Mouse (Mus musculus) embryonic facial prominence, embryonic 10.5 days (tissue): ENCODE data around the gene Cep170. TPM values are rescaled to one million over a fixed set of nuclear protein-coding genes. Genes with fewer than 3 reads are reported as not detected.

Experiments used
- DNase-seq: peaks from one replicate; pipeline ENCODE4 v3.0.0-alpha.2; 2017; ENCODE audit warnings: low spot score
- H3K27ac ChIP-seq: fragments of 300-500 bp; sonication (generic); replicated peaks from 2 replicates; pipeline ENCODE4 v1.5.1; 2016; ENCODE audit warnings: mild to moderate bottlenecking
- H3K27me3 ChIP-seq: fragments of 300-500 bp; sonication (generic); replicated peaks from 2 replicates; pipeline ENCODE4 v1.6.1; 2016; ENCODE audit warnings: low read depth, mild to moderate bottlenecking; ENCODE audit not compliant: poor library complexity, severe bottlenecking
- H3K36me3 ChIP-seq: fragments of 300-500 bp; sonication (generic); replicated peaks from 2 replicates; pipeline ENCODE4 v1.6.1; 2016; ENCODE audit warnings: mild to moderate bottlenecking, moderate library complexity
- H3K4me1 ChIP-seq: fragments of 300-500 bp; sonication (generic); 2 replicates; pipeline ENCODE4 v1.6.1; 2016
- H3K4me3 ChIP-seq: fragments of 300-500 bp; sonication (generic); 2 replicates; pipeline ENCODE4 v1.5.1; 2016; ENCODE audit warnings: mild to moderate bottlenecking, moderate library complexity
- H3K9me3 ChIP-seq: fragments of 300-500 bp; sonication (generic); 2 replicates; pipeline ENCODE4 v1.6.1; 2016; ENCODE audit warnings: mild to moderate bottlenecking
- WGBS: fragments of 180-500 bp; shearing (Covaris S2); methylation state at CpG from one replicate; pipeline ENCODE4 v1.1.7; 2016; 5-methylcytosine and 5-hydroxymethylcytosine counted together
- microRNA counts: library from miRNA; unstranded; fragments of <30 nt; microRNA quantifications from one replicate; lab custom pipeline; 2017
- microRNA-seq: library from miRNA; unstranded; fragments of <30 nt; microRNA quantifications from one replicate; pipeline ENCODE4, GENCODE M21; 2017
- polyA plus RNA-seq: library from polyadenylated mRNA; unstranded; fragments of >200 nt; fragmentation: Nextera tagmentation; extraction: Ambion mirVana; gene quantifications from 2 replicates; pipeline ENCODE4 v1.2.1, GENCODE M21; 2016

Cep170 gene
- polyA plus RNA-seq, 1 experiment from 2014 or later = 34.9 TPM

- H3K9me3 ChIP-seq = no peaks in the 10 kb centered on the region
- H3K27me3 ChIP-seq = no peaks in the 10 kb centered on the region
- 81% methylated on average over 8 of the region's 8 CpGs for WGBS
- H3K36me3 ChIP-seq = no peaks in the 10 kb centered on the region; the same call in 1 of the 2 replicates
- DNase-seq = no peak
- H3K4me1 ChIP-seq = no peaks in the 10 kb centered on the region
- H3K4me3 ChIP-seq = no peak overlapping the region
- H3K27ac ChIP-seq = no peak overlapping the region
Observed at GRCm38 (mm10) chr1:176723858-176724713, 89.8 kb downstream of the Cep170 start.

GRCm38 (mm10) chr1:176712436-176712835 lies 101.4 kb downstream of the Cep170 start:
- no peaks in the 10 kb centered on the region for H3K36me3 ChIP-seq
- DNase-seq = peak; percentile 26
- WGBS = 42% methylated on average over 2 of the region's 2 CpGs
- H3K27ac ChIP-seq = no peak overlapping the region
- no peak overlapping the region for H3K4me3 ChIP-seq
- no peaks in the 10 kb centered on the region for H3K4me1 ChIP-seq
- H3K9me3 ChIP-seq = no peaks in the 10 kb centered on the region
- no peaks in the 10 kb centered on the region for H3K27me3 ChIP-seq

GRCm38 (mm10) chr1:176700226-176700625 lies 113.6 kb downstream of the Cep170 start:
- H3K36me3 ChIP-seq = no peaks in the 10 kb centered on the region
- H3K4me1 ChIP-seq = no peaks in the 10 kb centered on the region
- H3K27ac ChIP-seq = no peak overlapping the region
- no peak overlapping the region for H3K4me3 ChIP-seq
- no peaks in the 10 kb centered on the region for H3K9me3 ChIP-seq
- no peaks in the 10 kb centered on the region for H3K27me3 ChIP-seq
- WGBS = 98% methylated on average over 1 of the region's 1 CpGs
- DNase-seq = no peak

GRCm38 (mm10) chr1:176699793-176700192 lies 114.1 kb downstream of the Cep170 start:
- no peaks in the 10 kb centered on the region for H3K4me1 ChIP-seq
- no peaks in the 10 kb centered on the region for H3K27me3 ChIP-seq
- H3K36me3 ChIP-seq = no peaks in the 10 kb centered on the region
- H3K4me3 ChIP-seq = no peak overlapping the region
- no peak for DNase-seq
- no peak overlapping the region for H3K27ac ChIP-seq
- H3K9me3 ChIP-seq = no peaks in the 10 kb centered on the region

GRCm38 (mm10) chr1:176698647-176699046 lies 115.2 kb downstream of the Cep170 start:
- Histone ChIP-seq H3K27ac (no peak overlapping the region), H3K36me3 (no peaks in the 10 kb centered on the region), H3K9me3 (no peaks in the 10 kb centered on the region), H3K27me3 (no peaks in the 10 kb centered on the region), H3K4me1 (no peaks in the 10 kb centered on the region), H3K4me3 (no peak overlapping the region)
- no peak for DNase-seq
- WGBS = 79% methylated on average over 3 of the region's 3 CpGs

- H3K9me3 ChIP-seq = no peaks in the 10 kb centered on the region
Observed at GRCm38 (mm10) chr1:176697091-176697490, 116.8 kb downstream of the Cep170 start.

GRCm38 (mm10) chr1:176691101-176691500 lies 122.8 kb downstream of the Cep170 start:
- H3K36me3 ChIP-seq = no peaks in the 10 kb centered on the region
- no peak overlapping the region for H3K27ac ChIP-seq
- H3K4me3 ChIP-seq = no peak overlapping the region
- H3K27me3 ChIP-seq = no peaks in the 10 kb centered on the region
- DNase-seq = no peak
- WGBS = 95% methylated on average over 11 of the region's 11 CpGs
- H3K4me1 ChIP-seq = no peaks in the 10 kb centered on the region
- H3K9me3 ChIP-seq = no peaks in the 10 kb centered on the region

More at GRCm38 (mm10) chr1:176697091-176697490, 116.8 kb downstream of the Cep170 start:
- no peaks in the 10 kb centered on the region for H3K27me3 ChIP-seq
- H3K36me3 ChIP-seq = no peaks in the 10 kb centered on the region
- WGBS = 14% methylated on average over 7 of the region's 7 CpGs
- no peak overlapping the region for H3K4me3 ChIP-seq
- DNase-seq = peak; percentile 80
- H3K4me1 ChIP-seq = no peaks in the 10 kb centered on the region
- H3K27ac ChIP-seq = no peak overlapping the region

- no peaks in the 10 kb centered on the region for H3K9me3 ChIP-seq
- 86% methylated on average over 6 of the region's 6 CpGs for WGBS
- H3K27ac ChIP-seq = no peak overlapping the region
- no peaks in the 10 kb centered on the region for H3K27me3 ChIP-seq
- no peaks in the 10 kb centered on the region for H3K36me3 ChIP-seq
- no peaks in the 10 kb centered on the region for H3K4me1 ChIP-seq
- H3K4me3 ChIP-seq = no peak overlapping the region
- no peak for DNase-seq
Observed at GRCm38 (mm10) chr1:176688251-176688880, 125.5 kb downstream of the Cep170 start.

MicroRNAs within 50 kb of the gene (microRNA counts, 519-probe panel; counts per million panel counts)
- 3,803 counts per million, percentile 75 among the panel's probes with 10 or more counts for microRNA mmu-miR-350 (lab: Ali Mortazavi, UCI)

Small RNA genes lying within 50 kb of the gene (microRNA-seq; reads per million reads assigned to microRNA genes)
- 574 reads per million, percentile 70 among the genes with 10 or more reads in this experiment for gene Mir350

Other genes with a start within 250 kb of the Cep170 start
- 14.6 and 15.6 TPM in 2 replicates for gene Sdccag8, start 593 bp upstream of the Cep170 start, polyA plus RNA-seq